Mouse (Mus musculus) lung, adult 2 months (tissue): ENCODE results near the gene Tyw3.

Source experiments
- CTCF ChIP-seq: fragments of 200-500 bp; IDR thresholded peaks from 2 replicates; pipeline ENCODE4 v1.5.1; 2011; ENCODE audit warnings: mild to moderate bottlenecking, low read length, control low read depth; ENCODE audit not compliant: insufficient read depth
- POLR2A ChIP-seq: fragments of 200-500 bp; IDR thresholded peaks from 2 replicates; pipeline ENCODE4 v1.6.1; 2011; ENCODE audit warnings: low read depth, mild to moderate bottlenecking, control low read depth, low read length, borderline replicate concordance; ENCODE audit errors: extremely low read depth

DNA sequence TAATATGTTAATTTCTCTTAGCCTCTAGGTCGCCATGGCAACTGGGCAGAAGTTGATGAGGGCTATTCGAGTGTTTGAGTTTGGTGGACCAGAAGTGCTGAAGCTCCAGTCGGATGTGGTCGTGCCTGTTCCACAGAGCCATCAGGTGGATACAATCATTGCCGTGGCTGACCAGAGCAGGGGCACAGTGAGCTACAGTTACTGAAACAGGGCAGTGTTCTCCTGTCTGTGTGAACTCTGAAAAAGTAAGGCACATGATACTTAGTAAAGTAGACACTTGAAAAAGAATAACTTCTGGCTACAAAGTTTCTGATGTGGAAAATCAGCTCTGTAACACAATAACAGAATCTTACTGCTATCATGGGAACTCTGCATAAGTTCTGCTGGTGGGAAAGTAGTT lies 8.0 kb upstream of the Tyw3 start:
- TF ChIP-seq CTCF (no peak), POLR2A (no peak)
